Mouse (Mus musculus) adrenal gland, adult 18-20 months (tissue): ENCODE measurements at regions not wholly inside any gene's neighbourhood (a gene's known extent, or its start where the extent isn't known, plus 50 kb on each side); places are given as distances from the start of the nearest gene placed in this dataset.

Experiments
- DNase-seq, 2 experiments: peaks; one replicate each; pipeline ENCODE4 v3.0.0; 2021 to 2022; ENCODE audit warnings: low spot score in 2 of 2

- no peak for DNase-seq
Measured at GRCm38 (mm10) chr15:57545141-57545540, 67.7 kb upstream of the Slc22a22 start.

- DNase-seq: no peak
Measured at GRCm38 (mm10) chr15:57543985-57544384, 66.6 kb upstream of the Slc22a22 start.

GRCm38 (mm10) chr15:57542630-57543029 is 65.2 kb upstream of the Slc22a22 start:
- DNase-seq: no peak

GRCm38 (mm10) chr15:57535514-57535913 is 58.1 kb upstream of the Slc22a22 start:
- DNase-seq: no peak
